Mouse (Mus musculus) myocyte (in vitro differentiated cells): ENCODE results near the gene Elk3.

Source experiments
- CEBPB ChIP-seq: IDR thresholded peaks from 2 replicates; pipeline ENCODE4 v1.6.1; 2011; ENCODE audit warnings: mild to moderate bottlenecking, moderate library complexity; ENCODE audit not compliant: poor library complexity, insufficient read depth, severe bottlenecking
- MYOG ChIP-seq, 3 experiments: IDR thresholded peaks; one replicate each; pipeline ENCODE4 v1.6.1; 2011; ENCODE audit warnings: control low read depth in 2 of 3, low read depth in 2 of 3, mild to moderate bottlenecking in 2 of 3; ENCODE audit not compliant: insufficient read length in 2 of 3, control insufficient read depth in 1 of 3, insufficient read depth in 1 of 3
- POLR2A ChIP-seq: IDR thresholded peaks from one replicate; pipeline ENCODE4 v1.6.1; 2011; ENCODE audit warnings: low read depth, mild to moderate bottlenecking, control low read depth, moderate library complexity; ENCODE audit not compliant: insufficient read length
- TCF12 ChIP-seq: IDR thresholded peaks from one replicate; pipeline ENCODE4 v1.6.1; 2011; ENCODE audit warnings: mild to moderate bottlenecking, control low read depth; ENCODE audit not compliant: poor library complexity, insufficient read depth, severe bottlenecking

GRCm38 (mm10) chr10:93281092-93281491 lies 29.8 kb downstream of the Elk3 start:
- TF ChIP-seq POLR2A (no peak), CEBPB (no peak), TCF12 (no peak), MYOG (IDR thresholded peaks at IDR 0.05; ENCODE audit: control insufficient read depth in 1 of 3, insufficient read depth in 1 of 3, insufficient read length in 2 of 3, low read depth in 2 of 3) (no peak)
